In the genomic region with DNA sequence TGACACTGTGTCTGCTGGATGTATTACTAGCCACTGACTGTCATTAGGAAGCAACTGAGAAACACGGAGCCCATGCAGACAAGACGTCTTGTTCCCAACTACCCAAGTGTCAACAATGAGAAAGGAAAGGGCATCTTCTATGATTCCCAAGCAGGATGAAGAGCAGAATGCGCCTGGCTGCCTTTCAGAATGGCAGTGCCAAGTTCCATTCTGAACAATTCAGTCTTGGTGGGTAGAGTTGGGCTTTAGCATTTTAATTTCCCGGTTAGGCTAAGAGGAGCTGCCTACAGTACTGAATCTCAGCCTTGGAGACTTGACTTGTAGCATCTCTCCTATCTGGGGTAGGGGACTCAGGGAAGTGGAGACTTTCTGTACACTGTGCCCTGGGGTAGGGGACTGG, we compare ENCODE assay signal across 17 mouse cellular contexts. TPM values are rescaled to one million over a fixed set of nuclear protein-coding genes. Genes with fewer than 3 reads are reported as not detected.
DNase-seq lines count a peak whose midpoint lies in the region; ATAC-seq and TF ChIP-seq lines count a peak whose summit lies in the region.
"Had no signal": no experiment of that assay in that cellular context is flagged by ENCODE, and none has a peak within 500 bp of the region (broad histone marks: within the 10 kb centered on the region; RNA-seq: fewer than 3 reads in every experiment).

No protein-coding gene starts in this region.

- no peaks in the 10 kb centered on the region for H3K27me3 ChIP-seq in forebrain, postnatal 0 days (ENCODE audit: insufficient read depth, low read length)
- no peaks in the 10 kb centered on the region for H3K27me3 ChIP-seq in forebrain, embryonic 15.5 days
- H3K27me3 ChIP-seq in neural tube, embryonic 15.5 days (replicated peaks): no peaks in the 10 kb centered on the region
- H3K27me3 ChIP-seq: heart, embryonic 12.5 days had no signal

- no peak for TF ChIP-seq POLR2A in olfactory bulb, adult 2 months (IDR thresholded peaks at IDR 0.05; ENCODE audit: insufficient read depth, low read depth, low read length)

- H3K4me1 ChIP-seq in forebrain, postnatal 0 days (ENCODE audit: insufficient read depth): no peaks in the 10 kb centered on the region
- H3K4me1 ChIP-seq in forebrain, embryonic 15.5 days: no peaks in the 10 kb centered on the region
- no peaks in the 10 kb centered on the region for H3K4me1 ChIP-seq in neural tube, embryonic 15.5 days
- peaks cover 9% of the 10 kb centered on the region; the same call in 1 of the 2 replicates for H3K4me1 ChIP-seq in olfactory bulb, adult 2 months (ENCODE audit: control insufficient read depth, insufficient read depth, low read length)
- H3K4me1 ChIP-seq: heart, embryonic 12.5 days had no signal

- no peak overlapping the region for H3K4me2 ChIP-seq in forebrain, postnatal 0 days (ENCODE audit: low read depth)
- H3K4me2 ChIP-seq in forebrain, embryonic 15.5 days (replicated peaks): no peak overlapping the region
- no peak overlapping the region for H3K4me2 ChIP-seq in neural tube, embryonic 15.5 days
- H3K4me2 ChIP-seq: heart, embryonic 12.5 days had no signal

- TF ChIP-seq CTCF in forebrain, postnatal 0 days (IDR thresholded peaks at IDR 0.05; ENCODE audit: low read depth): no peak
- TF ChIP-seq CTCF in olfactory bulb, adult 2 months (IDR thresholded peaks at IDR 0.05; ENCODE audit: insufficient read depth, low read depth, low read length): no peak

- no peak overlapping the region for H3K9ac ChIP-seq in forebrain, postnatal 0 days
- no peak overlapping the region for H3K9ac ChIP-seq in forebrain, embryonic 15.5 days (replicated peaks)
- no peak overlapping the region for H3K9ac ChIP-seq in neural tube, embryonic 15.5 days (replicated peaks)
- H3K9ac ChIP-seq: heart, embryonic 12.5 days had no signal

- 74% methylated on average over 4 of the region's 4 CpGs for WGBS in forebrain, postnatal 0 days
- WGBS in forebrain, embryonic 15.5 days: 90% methylated on average over 4 of the region's 4 CpGs
- WGBS in neural tube, embryonic 15.5 days: 78% methylated on average over 4 of the region's 4 CpGs
- WGBS in olfactory bulb, adult 2 months: 44% methylated on average over 4 of the region's 4 CpGs

- peak; percentile 7 for DNase-seq in forebrain, postnatal 0 days
- peak; percentile 48 to 58 for DNase-seq in layer of hippocampus, adult 8-10 months (ENCODE audit: low spot score in 2 of 2)
- no peak for DNase-seq in layer of hippocampus, postnatal 25 days (ENCODE audit: extremely low spot score in 1 of 2, low spot score in 1 of 2)
- no peak for DNase-seq in neural tube, embryonic 10.5 days (ENCODE audit: extremely low spot score, low spot score)
- DNase-seq in ovary, postnatal 14 days (ENCODE audit: low spot score): no peak
- DNase-seq: adrenal gland, postnatal 14 days; cerebellum, adult 9-10 months; kidney, adult 9 months; kidney, postnatal 36 days; lung, adult 18-20 months; thymus, postnatal 36 days had no signal

- H3K9me3 ChIP-seq in forebrain, postnatal 0 days (ENCODE audit: low read length): no peaks in the 10 kb centered on the region
- H3K9me3 ChIP-seq in forebrain, embryonic 15.5 days: no peaks in the 10 kb centered on the region
- no peaks in the 10 kb centered on the region for H3K9me3 ChIP-seq in neural tube, embryonic 15.5 days (replicated peaks)
- H3K9me3 ChIP-seq: heart, embryonic 12.5 days had no signal

- ATAC-seq in forebrain, postnatal 0 days: peak; percentile 45; the same call in 1 of the 2 replicates
- no peak for ATAC-seq in forebrain, embryonic 15.5 days (replicated peaks)
- ATAC-seq in neural tube, embryonic 15.5 days (ENCODE audit: low FRiP score): no peak; the same call in 1 of the 2 replicates

- no peak overlapping the region for H3K4me3 ChIP-seq in forebrain, postnatal 0 days (ENCODE audit: low read depth, low read length)
- no peak overlapping the region for H3K4me3 ChIP-seq in forebrain, embryonic 15.5 days
- no peak overlapping the region for H3K4me3 ChIP-seq in neural tube, embryonic 15.5 days (replicated peaks)
- no peak overlapping the region for H3K4me3 ChIP-seq in olfactory bulb, adult 2 months (ENCODE audit: insufficient read depth, low read depth, low read length)
- H3K4me3 ChIP-seq: heart, embryonic 12.5 days had no signal

- H3K36me3 ChIP-seq in forebrain, postnatal 0 days (ENCODE audit: insufficient read depth): peaks cover 84% of the 10 kb centered on the region
- H3K36me3 ChIP-seq in forebrain, embryonic 15.5 days: peaks cover 83% of the 10 kb centered on the region
- peaks cover 90% of the 10 kb centered on the region for H3K36me3 ChIP-seq in neural tube, embryonic 15.5 days

- H3K27ac ChIP-seq in forebrain, postnatal 0 days (ENCODE audit: low read depth, low read length): peak overlapping the region; percentile 48; the same call in 1 of the 2 replicates
- no peak overlapping the region for H3K27ac ChIP-seq in forebrain, embryonic 15.5 days (replicated peaks)
- peak overlapping the region; percentile 66 for H3K27ac ChIP-seq in neural tube, embryonic 15.5 days (replicated peaks)
- H3K27ac ChIP-seq in olfactory bulb, adult 2 months (ENCODE audit: insufficient read depth, low read depth, low read length): peak overlapping the region; percentile 82

RNA-seq across cellular contexts. Expression of a gene that starts 31.4 kb away (rescaled TPM):
- total RNA-seq in forebrain, postnatal 0 days (2014; rRNA removed): 46.3 and 56.9 TPM in 2 replicates
- polyA plus RNA-seq in forebrain, postnatal 0 days (2015; fragmentation: Nextera tagmentation; extraction: Ambion mirVana): 36.5 and 46.8 TPM in 2 replicates
- polyA plus RNA-seq in forebrain, embryonic 15.5 days (2015; fragmentation: Nextera tagmentation; extraction: Ambion mirVana): 45.0 and 45.1 TPM in 2 replicates
- 10 to 100 TPM; 50.7 to 55.0 (median 54.3) TPM for total RNA-seq in layer of hippocampus, adult 8-10 months (2022)
- 10 to 100 TPM; 48.7 to 53.0 TPM for total RNA-seq in layer of hippocampus, postnatal 25 days (2021)
- 61.9 and 62.5 TPM in 2 replicates for polyA plus RNA-seq in neural tube, embryonic 15.5 days (2015; fragmentation: Nextera tagmentation; extraction: Ambion mirVana)
- polyA plus RNA-seq in olfactory bulb, adult 2 months (2012; ENCODE audit: insufficient read depth, insufficient read length, low replicate concordance, missing spikeins): not detected in 2 replicates

RNA-seq across cellular contexts. Expression of a gene that starts 32.9 kb away (rescaled TPM):
- 50.7 and 66.0 TPM in 2 replicates for total RNA-seq in forebrain, postnatal 0 days (2014; rRNA removed)
- polyA plus RNA-seq in forebrain, postnatal 0 days (2015; fragmentation: Nextera tagmentation; extraction: Ambion mirVana): 56.3 and 68.9 TPM in 2 replicates
- 31.2 and 39.1 TPM in 2 replicates for polyA plus RNA-seq in forebrain, embryonic 15.5 days (2015; fragmentation: Nextera tagmentation; extraction: Ambion mirVana)
- total RNA-seq in layer of hippocampus, adult 8-10 months (2022): 10 to 100 TPM in 3 of 4 experiments, 1 to 10 TPM in 1; 9.8 to 11.9 (median 10.6) TPM
- total RNA-seq in layer of hippocampus, postnatal 25 days (2021): 10 to 100 TPM; 10.9 to 12.4 TPM
- 98.5 and 116 TPM in 2 replicates for polyA plus RNA-seq in neural tube, embryonic 15.5 days (2015; fragmentation: Nextera tagmentation; extraction: Ambion mirVana)
- polyA plus RNA-seq in olfactory bulb, adult 2 months (2012; ENCODE audit: insufficient read depth, insufficient read length, low replicate concordance, missing spikeins): not detected in 2 replicates
- total RNA-seq: liver, adult 2 months; megakaryocyte-erythroid progenitor cell, adult 5-6 weeks had no signal
- polyA plus RNA-seq: liver, adult 2 months had no signal

RNA-seq across cellular contexts. Expression of a gene that starts 40.5 kb away (rescaled TPM):
- total RNA-seq in forebrain, postnatal 0 days (2014; rRNA removed): 13.6 and 19.8 TPM in 2 replicates
- 8.5 and 12.2 TPM in 2 replicates for polyA plus RNA-seq in forebrain, postnatal 0 days (2015; fragmentation: Nextera tagmentation; extraction: Ambion mirVana)
- 25.4 and 26.2 TPM in 2 replicates for polyA plus RNA-seq in forebrain, embryonic 15.5 days (2015; fragmentation: Nextera tagmentation; extraction: Ambion mirVana)
- total RNA-seq in layer of hippocampus, adult 8-10 months (2022): 10 to 100 TPM; 13.8 to 16.1 (median 14.9) TPM
- 10 to 100 TPM; 10.8 to 12.6 TPM for total RNA-seq in layer of hippocampus, postnatal 25 days (2021)
- polyA plus RNA-seq in neural tube, embryonic 15.5 days (2015; fragmentation: Nextera tagmentation; extraction: Ambion mirVana): 16.8 and 22.5 TPM in 2 replicates
- not detected in 2 replicates for polyA plus RNA-seq in olfactory bulb, adult 2 months (2012; ENCODE audit: insufficient read depth, insufficient read length, low replicate concordance, missing spikeins)

RNA-seq across cellular contexts. Expression of a gene that starts 41.6 kb away (rescaled TPM):
- 90.1 and 91.9 TPM in 2 replicates for total RNA-seq in forebrain, postnatal 0 days (2014; rRNA removed)
- 76.4 and 86.3 TPM in 2 replicates for polyA plus RNA-seq in forebrain, postnatal 0 days (2015; fragmentation: Nextera tagmentation; extraction: Ambion mirVana)
- 84.2 and 84.4 TPM in 2 replicates for polyA plus RNA-seq in forebrain, embryonic 15.5 days (2015; fragmentation: Nextera tagmentation; extraction: Ambion mirVana)
- 100 to 1,000 TPM; 332 to 357 (median 349) TPM for total RNA-seq in layer of hippocampus, adult 8-10 months (2022)
- total RNA-seq in layer of hippocampus, postnatal 25 days (2021): 100 to 1,000 TPM; 348 to 370 TPM
- 85.6 and 94.3 TPM in 2 replicates for polyA plus RNA-seq in neural tube, embryonic 15.5 days (2015; fragmentation: Nextera tagmentation; extraction: Ambion mirVana)
- polyA plus RNA-seq in olfactory bulb, adult 2 months (2012; ENCODE audit: insufficient read depth, insufficient read length, low replicate concordance, missing spikeins): 219 TPM in 1 of 2 replicates, not detected in the other

Comparison
In these comparisons a context has a peak if more than half of its experiments do, and no peak if none do; other contexts are left out.
1. DNase-seq: peak in forebrain, postnatal 0 days (single experiment) and layer of hippocampus, adult 8-10 months (2 of 2); none in layer of hippocampus, postnatal 25 days (0 of 2), neural tube, embryonic 10.5 days (single experiment) and ovary, postnatal 14 days (single experiment).
2. RNA of a gene that starts 31.4 kb away (polyA plus RNA-seq): 61.9 to 62.5 TPM in neural tube, embryonic 15.5 days, 36.5 to 46.8 TPM in forebrain, postnatal 0 days and 45.0 to 45.1 TPM in forebrain, embryonic 15.5 days; not detected in olfactory bulb, adult 2 months; every median in the first group is over 10 times any median in the second.
3. RNA of a gene that starts 32.9 kb away (polyA plus RNA-seq): 98.5 to 116 TPM in neural tube, embryonic 15.5 days, 56.3 to 68.9 TPM in forebrain, postnatal 0 days and 31.2 to 39.1 TPM in forebrain, embryonic 15.5 days; not detected in olfactory bulb, adult 2 months; every median in the first group is over 10 times any median in the second.